Mouse (Mus musculus): ENCODE measurements around the gene Gbp8. TPM values are rescaled to one million over a fixed set of nuclear protein-coding genes. Genes with fewer than 3 reads are reported as not detected.
"Not testable (repeated sequence)": the region's sequence is repeated elsewhere in the genome, so short reads cannot be mapped to it uniquely, and the experiment has no call there.

Gbp8 gene
- polyA plus RNA-seq, 1 experiment from 2014 or later = 3.7 TPM

DNA sequence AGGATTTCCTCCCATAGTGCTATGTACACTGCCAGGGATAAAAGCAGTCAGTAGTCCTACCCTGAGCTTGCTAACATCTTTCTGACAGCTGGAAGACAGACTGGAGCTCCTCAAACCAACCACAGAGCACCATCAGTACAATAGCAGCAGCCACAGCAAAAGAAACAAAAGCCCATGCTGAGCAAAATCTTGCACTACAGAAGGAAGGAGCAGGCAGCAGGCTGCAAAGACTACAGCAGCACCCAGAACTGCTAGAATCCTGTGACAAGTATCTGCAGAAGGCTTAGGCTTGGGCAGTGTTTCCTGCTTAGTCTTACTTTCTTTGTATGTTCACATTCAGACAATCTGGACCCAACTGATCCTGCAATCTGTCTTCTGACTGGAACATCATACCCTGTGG is 71.0 kb downstream of the Gbp8 start:
- not testable (repeated sequence) for H3K27ac ChIP-seq (ENCODE audit: low read length); H3K36me3 ChIP-seq (ENCODE audit: control insufficient read depth, insufficient read depth); H3K9me3 ChIP-seq (replicated peaks; ENCODE audit: control insufficient read depth, low read length); H3K4me1 ChIP-seq (ENCODE audit: control insufficient read depth, low read depth, low read length); H3K4me2 ChIP-seq (ENCODE audit: low read depth, low read length); ATAC-seq (ENCODE audit: low read depth); H3K27me3 ChIP-seq (ENCODE audit: control insufficient read depth, insufficient read depth, low read depth, low read length); H3K9ac ChIP-seq (ENCODE audit: low read depth, low read length); H3K4me3 ChIP-seq (ENCODE audit: low read depth, low read length)

GRCm38 (mm10) chr5:105064443-105064842 is 74.9 kb downstream of the Gbp8 start:
- H3K4me1 ChIP-seq (ENCODE audit: control insufficient read depth, low read depth, low read length); ATAC-seq (ENCODE audit: low read depth); H3K4me3 ChIP-seq (ENCODE audit: low read depth, low read length); H3K27ac ChIP-seq (ENCODE audit: low read length); H3K4me2 ChIP-seq (ENCODE audit: low read depth, low read length); H3K36me3 ChIP-seq (ENCODE audit: control insufficient read depth, insufficient read depth); H3K27me3 ChIP-seq (ENCODE audit: control insufficient read depth, insufficient read depth, low read depth, low read length); H3K9me3 ChIP-seq (replicated peaks; ENCODE audit: control insufficient read depth, low read length); H3K9ac ChIP-seq (ENCODE audit: low read depth, low read length): not testable (repeated sequence)
- 39% methylated on average over 2 of the region's 2 CpGs for WGBS (ENCODE audit: insufficient replicate concordance)

DNA sequence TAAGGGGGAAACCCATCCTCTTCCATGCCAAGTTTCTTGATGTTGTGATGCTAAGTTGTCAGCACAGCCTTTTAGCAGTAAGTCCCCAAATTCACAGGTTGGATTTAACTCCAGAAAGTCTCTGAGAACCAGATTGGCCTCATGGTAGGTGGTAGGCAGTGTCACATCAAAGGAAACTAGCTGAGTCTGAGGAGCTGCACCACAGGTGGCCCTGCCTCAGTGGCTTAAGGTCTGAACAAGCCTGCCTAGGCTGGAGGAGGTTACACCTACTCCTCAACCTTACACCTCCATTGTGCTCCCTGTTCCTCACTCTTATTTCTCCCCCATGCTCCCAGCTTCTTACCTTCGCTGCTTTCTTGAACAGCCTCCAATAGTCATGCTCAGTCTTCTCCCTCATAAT is 76.0 kb downstream of the Gbp8 start:
- H3K27ac ChIP-seq (ENCODE audit: low read length) = no peak overlapping the region
- H3K4me1 ChIP-seq (ENCODE audit: control insufficient read depth, low read depth, low read length) = no peaks in the 10 kb centered on the region
- H3K9ac ChIP-seq (ENCODE audit: low read depth, low read length) = no peak overlapping the region
- no peaks in the 10 kb centered on the region for H3K27me3 ChIP-seq (ENCODE audit: control insufficient read depth, insufficient read depth, low read depth, low read length)
- H3K36me3 ChIP-seq (ENCODE audit: control insufficient read depth, insufficient read depth) = no peaks in the 10 kb centered on the region
- no peak for ATAC-seq (ENCODE audit: low read depth)
- no peak overlapping the region for H3K4me3 ChIP-seq (ENCODE audit: low read depth, low read length)
- H3K4me2 ChIP-seq (ENCODE audit: low read depth, low read length) = no peak overlapping the region
- H3K9me3 ChIP-seq (replicated peaks; ENCODE audit: control insufficient read depth, low read length) = no peaks in the 10 kb centered on the region; the same call in 1 of the 2 replicates
- 55% methylated on average over 1 of the region's 1 CpGs for WGBS (ENCODE audit: insufficient replicate concordance)

DNA sequence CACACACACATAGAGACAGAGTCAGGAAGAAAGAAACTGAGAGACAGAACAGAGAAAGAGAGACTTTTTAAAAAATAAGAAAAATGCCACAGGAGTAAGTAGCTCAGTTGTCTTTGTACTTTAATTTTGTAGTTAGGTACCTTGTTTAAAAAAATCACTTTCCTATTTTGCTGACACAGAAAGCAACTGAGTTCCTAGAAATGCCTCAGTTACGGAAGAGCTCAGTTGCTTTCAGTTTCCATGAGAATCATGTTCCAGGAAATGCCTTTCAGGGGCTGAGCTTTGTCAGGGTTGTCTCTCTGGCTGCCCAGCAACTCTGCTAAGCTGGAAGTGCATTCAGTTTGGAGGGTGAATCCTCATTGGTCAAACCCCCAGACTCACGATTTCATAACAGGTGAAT is 76.9 kb downstream of the Gbp8 start:
- not testable (repeated sequence) for H3K27me3 ChIP-seq (ENCODE audit: control insufficient read depth, insufficient read depth, low read depth, low read length); H3K27ac ChIP-seq (ENCODE audit: low read length); H3K9ac ChIP-seq (ENCODE audit: low read depth, low read length); H3K36me3 ChIP-seq (ENCODE audit: control insufficient read depth, insufficient read depth); ATAC-seq (ENCODE audit: low read depth); H3K9me3 ChIP-seq (replicated peaks; ENCODE audit: control insufficient read depth, low read length); H3K4me3 ChIP-seq (ENCODE audit: low read depth, low read length); H3K4me1 ChIP-seq (ENCODE audit: control insufficient read depth, low read depth, low read length); H3K4me2 ChIP-seq (ENCODE audit: low read depth, low read length)
- 38% methylated on average over 2 of the region's 2 CpGs for WGBS (ENCODE audit: insufficient replicate concordance)

DNA sequence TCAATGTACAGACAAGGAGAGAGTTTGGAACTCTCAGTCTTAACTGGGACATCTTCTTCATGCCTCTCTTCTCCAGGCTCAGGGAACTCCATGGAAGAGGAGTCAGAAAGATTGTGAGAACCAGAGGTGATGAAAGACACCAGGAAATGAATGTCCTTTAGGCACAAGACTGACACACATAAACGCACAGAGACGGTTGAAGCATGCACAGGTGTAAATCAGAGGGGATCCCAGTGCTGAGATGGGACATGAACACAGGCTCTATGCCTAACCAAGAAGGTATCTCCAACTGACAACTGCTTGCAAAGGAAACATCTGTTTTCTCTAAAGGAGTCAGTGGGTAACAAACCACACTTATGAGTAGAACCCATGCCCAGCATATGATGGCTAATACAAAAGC is 79.1 kb downstream of the Gbp8 start:
- Histone ChIP-seq H3K27me3 (ENCODE audit: control insufficient read depth, insufficient read depth, low read depth, low read length) (no peaks in the 10 kb centered on the region), H3K27ac (ENCODE audit: low read length) (no peak overlapping the region), H3K9ac (ENCODE audit: low read depth, low read length) (no peak overlapping the region), H3K4me1 (ENCODE audit: control insufficient read depth, low read depth, low read length) (no peaks in the 10 kb centered on the region), H3K36me3 (ENCODE audit: control insufficient read depth, insufficient read depth) (no peaks in the 10 kb centered on the region), H3K9me3 (replicated peaks; ENCODE audit: control insufficient read depth, low read length) (no peaks in the 10 kb centered on the region; the same call in 1 of the 2 replicates), H3K4me3 (ENCODE audit: low read depth, low read length) (no peak overlapping the region), H3K4me2 (ENCODE audit: low read depth, low read length) (no peak overlapping the region)
- 68% methylated on average over 2 of the region's 2 CpGs for WGBS (ENCODE audit: insufficient replicate concordance)
- ATAC-seq (ENCODE audit: low read depth) = no peak

DNA sequence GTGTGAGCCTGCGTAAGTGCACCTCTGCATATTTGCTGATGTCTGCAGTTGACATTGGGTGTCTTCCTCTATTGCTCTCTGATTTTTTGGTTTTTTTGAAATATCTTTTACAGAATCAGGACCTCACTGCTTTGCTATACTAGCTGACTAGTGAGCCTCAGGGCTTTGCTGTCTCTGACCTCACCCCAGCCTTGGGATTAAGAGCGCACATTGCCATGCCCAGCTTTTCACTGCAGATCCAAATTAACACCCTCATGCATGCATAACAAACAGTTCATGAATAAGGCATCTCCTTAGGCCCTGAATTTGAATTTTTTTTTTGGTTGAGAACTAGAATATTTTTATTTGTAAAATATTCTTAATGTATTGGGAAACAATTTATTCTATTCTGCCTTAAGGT is 84.1 kb downstream of the Gbp8 start:
- Histone ChIP-seq H3K4me2 (ENCODE audit: low read depth, low read length) (no peak overlapping the region), H3K4me3 (ENCODE audit: low read depth, low read length) (no peak overlapping the region), H3K4me1 (ENCODE audit: control insufficient read depth, low read depth, low read length) (no peaks in the 10 kb centered on the region), H3K9ac (ENCODE audit: low read depth, low read length) (no peak overlapping the region), H3K27me3 (ENCODE audit: control insufficient read depth, insufficient read depth, low read depth, low read length) (no peaks in the 10 kb centered on the region), H3K9me3 (replicated peaks; ENCODE audit: control insufficient read depth, low read length) (no peaks in the 10 kb centered on the region), H3K36me3 (ENCODE audit: control insufficient read depth, insufficient read depth) (no peaks in the 10 kb centered on the region), H3K27ac (ENCODE audit: low read length) (no peak overlapping the region)
- no peak for ATAC-seq (ENCODE audit: low read depth)
- WGBS (ENCODE audit: insufficient replicate concordance) = 72% methylated on average over 2 of the region's 2 CpGs

GRCm38 (mm10) chr5:105053471-105054169 is 85.7 kb downstream of the Gbp8 start:
- H3K4me2 ChIP-seq (ENCODE audit: low read depth, low read length); H3K27me3 ChIP-seq (ENCODE audit: control insufficient read depth, insufficient read depth, low read depth, low read length); H3K9me3 ChIP-seq (replicated peaks; ENCODE audit: control insufficient read depth, low read length); H3K4me3 ChIP-seq (ENCODE audit: low read depth, low read length); H3K9ac ChIP-seq (ENCODE audit: low read depth, low read length); H3K27ac ChIP-seq (ENCODE audit: low read length); H3K36me3 ChIP-seq (ENCODE audit: control insufficient read depth, insufficient read depth); H3K4me1 ChIP-seq (ENCODE audit: control insufficient read depth, low read depth, low read length): not testable (repeated sequence)
- WGBS (ENCODE audit: insufficient replicate concordance) = 40% methylated on average over 1 of the region's 1 CpGs
- peak; percentile 27; the same call in 1 of the 2 replicates for ATAC-seq (ENCODE audit: low read depth)

DNA sequence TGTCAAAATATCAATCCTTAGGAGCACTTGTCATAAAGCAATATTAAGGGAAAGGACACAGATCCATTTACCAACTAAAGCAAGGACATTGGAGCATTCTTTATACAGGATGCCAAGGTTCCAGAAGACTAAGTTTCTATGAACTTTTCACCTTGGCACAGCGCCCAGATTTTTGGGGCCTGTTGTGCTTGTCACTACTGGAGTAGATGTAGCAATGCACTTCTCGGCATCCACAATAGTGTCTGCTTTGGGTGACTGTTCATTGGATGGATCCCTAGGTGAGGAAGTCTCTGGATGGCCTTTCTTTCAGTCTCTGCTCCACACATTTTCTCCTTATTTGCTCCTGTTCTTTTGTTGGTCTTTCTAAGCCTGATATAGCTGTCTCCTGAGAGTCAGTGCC is 107.0 kb downstream of the Gbp8 start:
- Histone ChIP-seq H3K27ac (ENCODE audit: low read length) (no peak overlapping the region), H3K9ac (ENCODE audit: low read depth, low read length) (no peak overlapping the region), H3K27me3 (ENCODE audit: control insufficient read depth, insufficient read depth, low read depth, low read length) (no peaks in the 10 kb centered on the region), H3K36me3 (ENCODE audit: control insufficient read depth, insufficient read depth) (no peaks in the 10 kb centered on the region), H3K4me3 (ENCODE audit: low read depth, low read length) (no peak overlapping the region), H3K9me3 (replicated peaks; ENCODE audit: control insufficient read depth, low read length) (no peaks in the 10 kb centered on the region), H3K4me1 (ENCODE audit: control insufficient read depth, low read depth, low read length) (no peaks in the 10 kb centered on the region), H3K4me2 (ENCODE audit: low read depth, low read length) (no peak overlapping the region)
- no peak for ATAC-seq (ENCODE audit: low read depth)
- 47% methylated on average over 2 of the region's 2 CpGs for WGBS (ENCODE audit: insufficient replicate concordance)

- no peak for ATAC-seq (ENCODE audit: low read depth)
- Histone ChIP-seq H3K9me3 (replicated peaks; ENCODE audit: control insufficient read depth, low read length) (no peaks in the 10 kb centered on the region; the same call in 1 of the 2 replicates), H3K27ac (ENCODE audit: low read length) (no peak overlapping the region), H3K9ac (ENCODE audit: low read depth, low read length) (no peak overlapping the region), H3K27me3 (ENCODE audit: control insufficient read depth, insufficient read depth, low read depth, low read length) (no peaks in the 10 kb centered on the region), H3K4me1 (ENCODE audit: control insufficient read depth, low read depth, low read length) (no peaks in the 10 kb centered on the region), H3K4me2 (ENCODE audit: low read depth, low read length) (no peak overlapping the region), H3K36me3 (ENCODE audit: control insufficient read depth, insufficient read depth) (no peaks in the 10 kb centered on the region), H3K4me3 (ENCODE audit: low read depth, low read length) (no peak overlapping the region)
- 42% methylated on average over 1 of the region's 1 CpGs for WGBS (ENCODE audit: insufficient replicate concordance)
Measured at GRCm38 (mm10) chr5:105012551-105012950, 126.8 kb downstream of the Gbp8 start.
